ENCODE assay signal across 8 mouse cellular contexts in the genomic region with DNA sequence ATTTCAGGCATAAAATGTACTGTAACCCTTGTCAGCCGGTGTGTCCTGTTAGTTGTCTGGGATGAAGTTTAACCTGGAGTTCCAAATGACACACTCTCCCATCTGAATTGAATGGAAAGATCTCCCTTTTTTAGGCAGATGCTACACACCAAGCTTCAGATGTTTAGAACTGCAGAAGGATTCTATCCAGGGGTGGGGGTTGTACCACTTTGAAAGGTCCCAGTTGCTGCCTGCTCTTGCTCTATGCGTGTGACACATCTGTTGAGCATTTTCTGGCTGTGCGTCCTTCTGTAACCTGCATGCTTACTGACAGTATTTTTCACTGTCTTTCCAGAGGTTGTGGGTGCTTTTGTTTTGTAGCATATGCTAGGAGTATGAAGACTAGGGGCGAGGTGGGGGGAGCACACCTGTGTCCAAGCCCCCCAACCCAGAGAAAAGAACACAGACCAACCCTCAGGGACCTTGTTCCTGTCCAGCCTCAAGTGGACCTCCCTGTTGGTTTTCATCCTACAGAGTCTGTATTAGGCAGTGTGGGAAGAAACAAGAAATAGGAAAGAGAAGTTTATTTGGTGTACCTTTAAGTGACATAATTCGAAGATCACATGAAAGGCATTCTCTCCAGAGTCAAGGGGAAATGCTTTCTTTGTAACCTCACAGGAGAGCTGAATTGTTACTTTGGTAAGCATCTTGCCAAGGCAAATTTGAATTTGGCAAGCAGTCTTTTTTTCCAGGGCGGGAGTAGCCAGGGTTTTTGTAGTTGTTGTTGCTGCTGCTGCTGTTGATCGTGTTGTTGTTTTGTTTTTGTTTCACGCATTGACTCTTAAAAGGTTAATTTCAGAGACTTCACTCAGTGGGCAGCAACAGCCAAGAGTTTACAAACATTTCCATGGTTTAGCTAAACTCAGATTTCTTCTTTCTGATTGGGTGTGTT. TPM values are rescaled to one million over a fixed set of nuclear protein-coding genes. Genes with fewer than 3 reads are reported as not detected.
DNase-seq lines count a peak whose midpoint lies in the region; ATAC-seq and TF ChIP-seq lines count a peak whose summit lies in the region.

No protein-coding gene starts in this region.

- peaks cover 13% of the 10 kb centered on the region for H3K27me3 ChIP-seq in megakaryocyte, embryonic 14.5 days (replicated peaks)
- no peaks in the 10 kb centered on the region for H3K27me3 ChIP-seq in heart, adult 2 months (ENCODE audit: control insufficient read depth, insufficient read depth, low read length)
- H3K27me3 ChIP-seq in kidney, adult 2 months (replicated peaks; ENCODE audit: control insufficient read depth, insufficient read depth, low read length) = no peaks in the 10 kb centered on the region

- peak overlapping the region; percentile 1 for H3K4me3 ChIP-seq in megakaryocyte, embryonic 14.5 days (replicated peaks)
- H3K4me3 ChIP-seq in heart, adult 2 months = peak overlapping the region; percentile 64
- peak overlapping the region; percentile 55 for H3K4me3 ChIP-seq in kidney, adult 2 months (ENCODE audit: insufficient read depth, low read depth, low read length)
- peak overlapping the region; percentile 44 for H3K4me3 ChIP-seq in macrophage (ENCODE audit: inconsistent target)

- TF ChIP-seq CTCF in heart, adult 2 months (IDR thresholded peaks at IDR 0.05) = no peak
- TF ChIP-seq CTCF in kidney, adult 2 months (conservative IDR thresholded peaks at IDR 0.05; ENCODE audit: insufficient read depth, insufficient read length, low read depth, low read length) = no peak

- intact Hi-C loops in heart, adult 2 months (cut with DNase I) = loop anchor here (2.0 to 5.0 kb wide), 4 partner anchors 27 to 74 kb away; partner anchors contain the start of gene Naa20

- H3K9me3 ChIP-seq in megakaryocyte, embryonic 14.5 days = peaks cover 3% of the 10 kb centered on the region

- TF ChIP-seq EP300 in heart, adult 2 months (IDR thresholded peaks at IDR 0.05; ENCODE audit: insufficient read depth, low read depth, low read length) = no peak

- TF ChIP-seq POLR2A in heart, adult 2 months (IDR thresholded peaks at IDR 0.05; ENCODE audit: insufficient read depth, low read depth, low read length) = no peak
- no peak for TF ChIP-seq POLR2A in kidney, adult 2 months (IDR thresholded peaks at IDR 0.05; ENCODE audit: low read depth, low read length)

- H3K27ac ChIP-seq in heart, adult 2 months = peak overlapping the region; percentile 98
- peak overlapping the region; percentile 86 for H3K27ac ChIP-seq in kidney, adult 2 months (ENCODE audit: insufficient read depth, low read depth, low read length)
- peak overlapping the region; percentile 87 for H3K27ac ChIP-seq in macrophage

- peak overlapping the region; percentile 61 for H3K9ac ChIP-seq in heart, adult 2 months (ENCODE audit: low read depth, low read length)

- DNase-seq in heart, adult 2 months = peak; percentile 48 to 61
- DNase-seq in kidney, adult 2 months = peak; percentile 76
- DNase-seq in cerebellum, adult 8-10 months = no peak
- no peak for DNase-seq in layer of hippocampus, postnatal 25 days (ENCODE audit: extremely low spot score in 1 of 2, low spot score in 1 of 2)
- DNase-seq in gastrocnemius, adult 8-10 months (ENCODE audit: low spot score in 2 of 2) = no peak

- 12% methylated on average over 8 of the region's 8 CpGs for WGBS in heart, adult 2 months
- WGBS in kidney, adult 2 months = 13% methylated on average over 8 of the region's 8 CpGs
- 72% methylated on average over 8 of the region's 8 CpGs for WGBS in macrophage (ENCODE audit: missing documents)

- H3K36me3 ChIP-seq in megakaryocyte, embryonic 14.5 days (replicated peaks; ENCODE audit: low read length) = no peaks in the 10 kb centered on the region
- H3K36me3 ChIP-seq in heart, adult 2 months (ENCODE audit: control insufficient read depth, insufficient read depth, low read length) = peaks cover 13% of the 10 kb centered on the region
- no peaks in the 10 kb centered on the region; the same call in 1 of the 2 replicates for H3K36me3 ChIP-seq in kidney, adult 2 months (ENCODE audit: control insufficient read depth, insufficient read depth, low read length)
- peaks cover 2% of the 10 kb centered on the region; the same call in 1 of the 2 replicates for H3K36me3 ChIP-seq in macrophage (ENCODE audit: inconsistent target)

- no peaks in the 10 kb centered on the region; the same call in 1 of the 2 replicates for H3K4me1 ChIP-seq in megakaryocyte, embryonic 14.5 days
- H3K4me1 ChIP-seq in heart, adult 2 months (ENCODE audit: control insufficient read depth, insufficient read depth, low read length) = peaks cover 12% of the 10 kb centered on the region
- peaks cover 38% of the 10 kb centered on the region for H3K4me1 ChIP-seq in kidney, adult 2 months (ENCODE audit: control insufficient read depth, insufficient read depth, low read length)

- peaks cover 2% of the 10 kb centered on the region; the same call in 1 of the 2 replicates for H3K79me2 ChIP-seq in heart, adult 2 months (replicated peaks; ENCODE audit: control insufficient read depth, insufficient read depth, low read length)
- peaks cover 59% of the 10 kb centered on the region for H3K79me2 ChIP-seq in macrophage (ENCODE audit: inconsistent target)

- no peak for ATAC-seq in megakaryocyte, adult 5-6 weeks (ENCODE audit: poor library complexity, severe bottlenecking)

RNA-seq across cellular contexts. Expression of gene Naa20, which starts 40.4 kb away (rescaled TPM):
- 15.8 and 55.3 TPM in 2 replicates for polyA plus RNA-seq in megakaryocyte, embryonic 14.5 days (2012; ENCODE audit: insufficient read depth, low replicate concordance)
- 63.9 and 90.0 TPM in 2 replicates for total RNA-seq in megakaryocyte, adult 5-6 weeks (2015)
- total RNA-seq in megakaryocyte, adult 5-6 weeks (2017) = 57.8 and 62.5 TPM in 2 replicates
- 10 to 100 TPM; 89.9 to 95.3 TPM for total RNA-seq in heart, adult 2 months (2021)
- 51.3 and 91.4 TPM in 2 replicates for polyA plus RNA-seq in heart, adult 2 months (2012; rRNA removed)
- 33.9 and 43.7 TPM in 2 replicates for polyA plus RNA-seq in kidney, adult 2 months (2012; rRNA removed)
- 100 to 1,000 TPM in 21 of 26 experiments, 10 to 100 TPM in 5; 43.5 to 281 (median 153) TPM for total RNA-seq in macrophage (2018; cell fraction: chromatin; rRNA removed)
- 10 to 100 TPM; 62.8 to 89.3 (median 71.5) TPM for total RNA-seq in macrophage (2018; cell fraction: cytosol; rRNA removed)
- total RNA-seq in macrophage (2018; cell fraction: nucleus; rRNA removed) = 100 to 1,000 TPM in 15 of 26 experiments, 10 to 100 TPM in 11; 41.0 to 277 (median 102) TPM
- polyA plus RNA-seq in macrophage (2018) = 73.2 to 165 TPM (median 79.1 TPM) in 3 replicates
- total RNA-seq in layer of hippocampus, postnatal 25 days (2021) = 10 to 100 TPM; 68.4 to 69.2 TPM
- total RNA-seq in gastrocnemius, adult 8-10 months (2022) = 10 to 100 TPM; 48.5 to 56.4 (median 53.6) TPM

Comparison
In these comparisons a context has a peak if more than half of its experiments do, and no peak if none do; other contexts are left out.
1. H3K4me3 ChIP-seq: peak in every context shown above with its lines; median percentile 64 in heart, adult 2 months; 55 in kidney, adult 2 months; 44 in macrophage; 1 in megakaryocyte, embryonic 14.5 days.
2. DNase-seq: peak in heart, adult 2 months (2 of 2) and kidney, adult 2 months (single experiment); none in cerebellum, adult 8-10 months (single experiment), layer of hippocampus, postnatal 25 days (0 of 2) and gastrocnemius, adult 8-10 months (0 of 2).
3. Peak in every context shown above with its lines, with median percentiles within 50 percentile points of each other: H3K27ac ChIP-seq.